22 mouse cellular contexts compared by ENCODE assay signal in genomic region chrX:143024325-143024971, GRCm38 (mm10). TPM values are rescaled to one million over a fixed set of nuclear protein-coding genes. Genes with fewer than 3 reads are reported as not detected.
DNase-seq lines count a peak whose midpoint lies in the region; ATAC-seq lines count a peak whose summit lies in the region.
"Had no signal": no experiment of that assay in that cellular context is flagged by ENCODE, and none has a peak within 500 bp of the region (broad histone marks: within the 10 kb centered on the region; RNA-seq: fewer than 3 reads in every experiment).

No protein-coding gene starts in this region.

- no peak overlapping the region; the same call in 1 of the 2 replicates for H3K27ac ChIP-seq in limb, embryonic 11.5 days (replicated peaks; ENCODE audit: low read depth, low read length)
- no peak overlapping the region for H3K27ac ChIP-seq in limb, embryonic 10.5 days
- H3K27ac ChIP-seq in embryonic facial prominence, embryonic 11.5 days (replicated peaks; ENCODE audit: low read depth, low read length) = no peak overlapping the region
- H3K27ac ChIP-seq in limb, embryonic 13.5 days = no peak overlapping the region
- H3K27ac ChIP-seq: embryonic facial prominence, embryonic 12.5 days; forebrain, embryonic 12.5 days; hindbrain, embryonic 13.5 days; hindbrain, postnatal 0 days; intestine, embryonic 15.5 days had no signal

- H3K9ac ChIP-seq in limb, embryonic 11.5 days (ENCODE audit: low read length) = no peak overlapping the region
- H3K9ac ChIP-seq in embryonic facial prominence, embryonic 11.5 days (replicated peaks; ENCODE audit: low read length) = no peak overlapping the region
- no peak overlapping the region for H3K9ac ChIP-seq in limb, embryonic 13.5 days
- H3K9ac ChIP-seq: embryonic facial prominence, embryonic 12.5 days; forebrain, embryonic 12.5 days; heart, embryonic 12.5 days; hindbrain, embryonic 13.5 days; intestine, embryonic 15.5 days had no signal

- H3K9me3 ChIP-seq in limb, embryonic 11.5 days (ENCODE audit: control insufficient read depth, low read length) = no peaks in the 10 kb centered on the region
- no peaks in the 10 kb centered on the region for H3K9me3 ChIP-seq in limb, embryonic 10.5 days (replicated peaks)
- no peaks in the 10 kb centered on the region for H3K9me3 ChIP-seq in embryonic facial prominence, embryonic 11.5 days (replicated peaks; ENCODE audit: control insufficient read depth, low read length)
- H3K9me3 ChIP-seq in limb, embryonic 13.5 days = no peaks in the 10 kb centered on the region
- H3K9me3 ChIP-seq: embryonic facial prominence, embryonic 12.5 days; forebrain, embryonic 12.5 days; heart, embryonic 12.5 days; hindbrain, embryonic 13.5 days; intestine, embryonic 15.5 days had no signal

- H3K36me3 ChIP-seq in limb, embryonic 11.5 days (ENCODE audit: control insufficient read depth, insufficient read depth, low read length) = no peaks in the 10 kb centered on the region
- H3K36me3 ChIP-seq in limb, embryonic 10.5 days = no peaks in the 10 kb centered on the region
- no peaks in the 10 kb centered on the region for H3K36me3 ChIP-seq in embryonic facial prominence, embryonic 11.5 days (replicated peaks; ENCODE audit: control insufficient read depth, insufficient read depth, low read depth, low read length)
- no peaks in the 10 kb centered on the region for H3K36me3 ChIP-seq in limb, embryonic 13.5 days
- H3K36me3 ChIP-seq: embryonic facial prominence, embryonic 12.5 days; forebrain, embryonic 12.5 days; heart, embryonic 12.5 days; hindbrain, embryonic 13.5 days; intestine, embryonic 15.5 days had no signal

- ATAC-seq in limb, embryonic 11.5 days (ENCODE audit: insufficient number of reproducible peaks, low FRiP score, low TSS enrichment, low read depth) = peak; percentile 57; the same call in 1 of the 2 replicates
- 0 out of 2 replicates have a peak, but pooled peaks have one; percentile 65 for ATAC-seq in embryonic facial prominence, embryonic 11.5 days (replicated peaks; ENCODE audit: insufficient number of reproducible peaks, low FRiP score, low TSS enrichment, low read depth)
- ATAC-seq in limb, embryonic 13.5 days (ENCODE audit: low FRiP score, low read depth) = 0 out of 2 replicates have a peak, but pooled peaks have one; percentile 40
- ATAC-seq: forebrain, embryonic 16.5 days; hindbrain, postnatal 0 days; intestine, embryonic 15.5 days; Patski had no signal

- H3K27me3 ChIP-seq in limb, embryonic 11.5 days (ENCODE audit: control insufficient read depth, insufficient read depth, low read length) = no peaks in the 10 kb centered on the region
- H3K27me3 ChIP-seq in limb, embryonic 10.5 days (ENCODE audit: low read depth, poor library complexity, severe bottlenecking) = peaks cover 28% of the 10 kb centered on the region
- no peaks in the 10 kb centered on the region for H3K27me3 ChIP-seq in embryonic facial prominence, embryonic 11.5 days (ENCODE audit: control insufficient read depth, insufficient read depth, low read length)
- H3K27me3 ChIP-seq in limb, embryonic 13.5 days = peaks cover 12% of the 10 kb centered on the region; the same call in 1 of the 2 replicates
- H3K27me3 ChIP-seq: embryonic facial prominence, embryonic 12.5 days; heart, embryonic 12.5 days; intestine, embryonic 15.5 days had no signal

- H3K4me1 ChIP-seq in limb, embryonic 11.5 days (ENCODE audit: control insufficient read depth, insufficient read depth, low read length) = no peaks in the 10 kb centered on the region
- no peaks in the 10 kb centered on the region for H3K4me1 ChIP-seq in limb, embryonic 10.5 days
- H3K4me1 ChIP-seq in embryonic facial prominence, embryonic 11.5 days (ENCODE audit: control insufficient read depth, insufficient read depth, low read length) = no peaks in the 10 kb centered on the region
- no peaks in the 10 kb centered on the region for H3K4me1 ChIP-seq in limb, embryonic 13.5 days
- H3K4me1 ChIP-seq: embryonic facial prominence, embryonic 12.5 days; forebrain, embryonic 12.5 days; heart, embryonic 12.5 days; hindbrain, embryonic 13.5 days; intestine, embryonic 15.5 days had no signal

- H3K4me3 ChIP-seq in limb, embryonic 11.5 days (ENCODE audit: low read depth, low read length) = no peak overlapping the region
- H3K4me3 ChIP-seq in limb, embryonic 10.5 days = no peak overlapping the region
- H3K4me3 ChIP-seq in embryonic facial prominence, embryonic 11.5 days (ENCODE audit: low read depth, low read length) = no peak overlapping the region
- H3K4me3 ChIP-seq in limb, embryonic 13.5 days = no peak overlapping the region
- H3K4me3 ChIP-seq: embryonic facial prominence, embryonic 12.5 days; forebrain, embryonic 12.5 days; heart, embryonic 12.5 days; hindbrain, embryonic 13.5 days; intestine, embryonic 15.5 days had no signal

- peak; percentile 30 for DNase-seq in limb, embryonic 11.5 days (ENCODE audit: low spot score)
- no peak for DNase-seq in limb, embryonic 10.5 days (ENCODE audit: low spot score)
- peak; percentile 62 for DNase-seq in embryonic facial prominence, embryonic 11.5 days (ENCODE audit: low spot score)
- peak; percentile 32 for DNase-seq in retina, postnatal 1 day
- DNase-seq in ovary, postnatal 14 days (ENCODE audit: low spot score) = no peak
- DNase-seq in left cerebral cortex, adult 8-10 months (ENCODE audit: low spot score in 2 of 2) = no peak
- DNase-seq in thymus, adult 18-20 months = no peak
- DNase-seq: adrenal gland, adult 2 months; adrenal gland, postnatal 25 days; cerebellum, adult 18-20 months; cerebellum, adult 9-11 months; cerebellum, postnatal 36 days; gastrocnemius, postnatal 25 days had no signal

- 44% methylated on average over 6 of the region's 6 CpGs for WGBS in limb, embryonic 11.5 days
- 33% methylated on average over 6 of the region's 6 CpGs for WGBS in limb, embryonic 10.5 days
- whole genome bisulfite sequencing in embryonic facial prominence, embryonic 11.5 days = 40% methylated on average over 6 of the region's 6 CpGs
- WGBS in limb, embryonic 13.5 days = 31% methylated on average over 6 of the region's 6 CpGs

- H3K4me2 ChIP-seq in limb, embryonic 11.5 days (ENCODE audit: low read depth, severe bottlenecking) = no peak overlapping the region
- H3K4me2 ChIP-seq in embryonic facial prominence, embryonic 11.5 days (ENCODE audit: low read depth, low read length) = no peak overlapping the region
- H3K4me2 ChIP-seq in limb, embryonic 13.5 days (replicated peaks) = 0 out of 2 replicates have a peak overlapping the region, but pooled peaks have one; percentile 14
- H3K4me2 ChIP-seq: embryonic facial prominence, embryonic 12.5 days; forebrain, embryonic 12.5 days; heart, embryonic 12.5 days; hindbrain, embryonic 13.5 days; intestine, embryonic 15.5 days had no signal

RNA-seq across cellular contexts. Expression of gene Ammecr1, which starts 57.9 kb away (rescaled TPM):
- 15.5 and 17.4 TPM in 2 replicates for polyA plus RNA-seq in limb, embryonic 11.5 days (2014; fragmentation: Nextera tagmentation; extraction: Ambion mirVana)
- 12.2 and 12.4 TPM in 2 replicates for polyA plus RNA-seq in limb, embryonic 10.5 days (2016; fragmentation: Nextera tagmentation; extraction: Ambion mirVana)
- 13.9 and 17.1 TPM in 2 replicates for polyA plus RNA-seq in embryonic facial prominence, embryonic 11.5 days (2014; fragmentation: Nextera tagmentation; extraction: Ambion mirVana)
- polyA plus RNA-seq in limb, embryonic 13.5 days (2015; fragmentation: Nextera tagmentation; extraction: Ambion mirVana) = 14.6 and 15.1 TPM in 2 replicates
- total RNA-seq in left cerebral cortex, adult 8-10 months (2022) = 1 to 10 TPM; 2.8 to 3.4 (median 3.1) TPM

Comparison
In these comparisons a context has a peak if more than half of its experiments do, and no peak if none do; other contexts are left out.
1. DNase-seq: peak in limb, embryonic 11.5 days (single experiment), embryonic facial prominence, embryonic 11.5 days (single experiment) and retina, postnatal 1 day (single experiment); none in limb, embryonic 10.5 days (single experiment), ovary, postnatal 14 days (single experiment), left cerebral cortex, adult 8-10 months (0 of 2) and thymus, adult 18-20 months (0 of 2).
2. Peak in every context shown above with its lines, with median percentiles within 50 percentile points of each other: ATAC-seq.